Mouse (Mus musculus) gastrocnemius, postnatal 25 days (tissue): Measurements from ENCODE around the gene Optn. TPM values are rescaled to one million over a fixed set of nuclear protein-coding genes. Genes with fewer than 3 reads are reported as not detected.

ENCODE experiments used
- DNase-seq: peaks from one replicate; pipeline ENCODE4 v3.0.0; 2022
- total RNA-seq, 2 experiments: library from RNA; stranded (reverse); gene quantifications; 1 replicate in 1 of 2; 2 replicates in 1 of 2; pipeline ENCODE4 v1.2.3; 2021

Optn gene
- total RNA-seq, 2 experiments from 2014 or later: 58.9 to 62.0 TPM

GRCm38 (mm10) chr2:4985000-4985399, 78.9 kb downstream of the Optn start:
- DNase-seq: no peak

- no peak for DNase-seq
These were observed 79.9 kb downstream of the Optn start for GRCm38 (mm10) chr2:4983987-4984386.

GRCm38 (mm10) chr2:4978091-4978490, 85.8 kb downstream of the Optn start:
- no peak for DNase-seq

- no peak for DNase-seq
These were observed 88.0 kb downstream of the Optn start, which contains the start of gene Ucma for GRCm38 (mm10) chr2:4975807-4976206. Gene Ucma, plus strand, starts transcription at chr2:4976122.

Other genes starting within 250 kb of the Optn start
- gene Sephs1, start 182.5 kb downstream of the Optn start, total RNA-seq: 10 to 100 TPM; 17.0 to 17.4 TPM
- gene Phyh, start 145.0 kb downstream of the Optn start, total RNA-seq: 100 to 1,000 TPM; 167 to 176 TPM
- not detected for gene Ucma, start 87.9 kb downstream of the Optn start, total RNA-seq
- gene Mcm10, start 51.3 kb downstream of the Optn start, total RNA-seq: under 1 TPM; 0.31 to 0.72 TPM
- gene Ccdc3, start 73.7 kb upstream of the Optn start, total RNA-seq: 1 to 10 TPM; 5.4 to 5.5 TPM